Mouse (Mus musculus): Measurements from ENCODE around the gene Abhd8.
"Not testable (repeated sequence)": the region's sequence is repeated elsewhere in the genome, so short reads cannot be mapped to it uniquely, and the experiment has no call there.

Gene Abhd8

DNA sequence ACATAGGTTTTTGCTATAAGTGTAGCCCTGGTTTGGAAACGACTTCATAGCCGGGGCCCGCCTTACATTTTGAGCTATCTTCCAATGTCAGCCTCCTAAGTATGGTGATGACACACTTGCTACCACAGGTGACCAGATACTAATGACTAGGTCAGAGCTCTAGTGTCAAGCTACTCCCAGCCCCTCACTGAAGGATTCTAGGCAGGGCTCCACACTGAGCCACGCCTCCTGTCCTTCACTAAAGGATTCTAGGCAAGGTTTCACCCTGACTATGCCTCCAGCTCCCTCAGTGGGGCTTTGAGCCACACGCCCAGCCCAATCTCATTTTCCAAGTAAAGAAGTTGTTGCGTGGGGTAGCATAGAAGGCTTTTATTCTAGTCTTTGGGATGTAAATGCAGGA lies 2.7 kb downstream of the Abhd8 start:
- no peak for DNase-seq (ENCODE audit: low read depth, low spot score)

DNA sequence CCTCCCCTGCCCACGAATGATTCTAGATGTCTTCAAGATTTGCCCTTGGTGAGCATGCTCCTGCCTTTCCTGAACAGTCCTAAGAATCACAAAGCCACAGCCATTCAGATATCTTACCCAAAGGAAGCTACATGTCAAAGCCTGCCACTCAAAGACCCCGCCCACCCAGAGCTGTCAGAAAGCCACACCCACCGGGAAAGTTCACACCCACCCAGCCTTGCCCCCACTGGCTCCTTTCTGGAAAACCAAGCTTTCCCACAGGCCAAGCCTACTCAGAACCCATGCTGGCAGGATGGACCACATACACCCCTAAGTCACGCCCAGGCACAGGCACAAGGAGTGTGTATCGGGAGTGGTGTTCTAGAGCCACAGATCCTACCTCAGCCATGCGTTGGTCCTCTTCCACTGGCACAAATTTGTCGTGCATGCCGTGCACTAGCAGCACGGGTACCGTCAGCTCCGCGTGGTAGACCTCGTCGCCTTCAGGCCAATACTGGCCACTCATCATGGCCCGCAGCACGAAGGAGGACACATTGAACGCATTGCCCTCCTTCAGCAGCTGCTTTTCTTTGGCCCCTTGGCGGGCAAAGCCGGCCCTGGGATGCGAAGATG lies 5.7 kb downstream of the Abhd8 start:
- no peak for DNase-seq (ENCODE audit: low read depth, low spot score)

DNA sequence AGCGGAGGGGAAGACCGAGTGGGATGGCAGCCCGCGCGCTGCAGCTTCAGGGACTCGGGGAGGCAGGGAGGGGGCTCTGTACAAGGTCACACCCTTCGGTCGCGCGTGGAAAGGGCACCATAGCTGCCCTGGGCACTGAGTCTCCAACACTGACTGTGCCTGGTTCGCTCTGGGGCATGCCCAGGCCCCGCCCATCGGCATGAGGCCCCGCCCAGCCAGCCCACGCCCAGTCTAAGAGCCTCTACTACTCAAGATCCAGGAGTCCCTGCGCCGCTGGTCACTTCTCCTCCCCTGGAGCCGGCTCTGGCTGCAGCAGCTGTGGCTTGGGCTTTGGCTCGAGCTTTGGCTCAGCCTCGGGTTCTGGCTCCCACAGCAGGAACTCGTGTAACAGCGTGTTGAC lies 6.5 kb downstream of the Abhd8 start:
- DNase-seq (ENCODE audit: low read depth, low spot score): no peak

DNA sequence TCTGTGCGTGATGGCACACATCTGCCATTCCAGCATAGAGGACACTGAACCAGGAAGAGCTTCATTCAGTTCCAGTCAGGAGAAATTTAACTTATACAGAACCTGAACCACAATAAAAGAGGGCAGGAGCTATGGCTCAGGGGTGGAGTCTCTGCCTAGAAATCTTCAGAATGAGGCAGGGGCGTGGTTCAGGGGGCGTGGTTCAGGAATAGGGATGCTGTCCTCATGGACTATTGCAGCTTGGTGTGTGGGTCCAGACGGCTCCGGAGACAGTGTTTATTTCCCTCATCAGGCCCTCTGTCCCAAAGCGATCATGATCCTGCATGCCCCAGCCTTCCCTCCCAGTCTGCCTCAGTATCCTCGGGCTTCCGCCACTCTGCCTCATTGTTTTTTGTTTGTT lies 8.8 kb downstream of the Abhd8 start:
- no peak for DNase-seq (ENCODE audit: low read depth, low spot score)

DNA sequence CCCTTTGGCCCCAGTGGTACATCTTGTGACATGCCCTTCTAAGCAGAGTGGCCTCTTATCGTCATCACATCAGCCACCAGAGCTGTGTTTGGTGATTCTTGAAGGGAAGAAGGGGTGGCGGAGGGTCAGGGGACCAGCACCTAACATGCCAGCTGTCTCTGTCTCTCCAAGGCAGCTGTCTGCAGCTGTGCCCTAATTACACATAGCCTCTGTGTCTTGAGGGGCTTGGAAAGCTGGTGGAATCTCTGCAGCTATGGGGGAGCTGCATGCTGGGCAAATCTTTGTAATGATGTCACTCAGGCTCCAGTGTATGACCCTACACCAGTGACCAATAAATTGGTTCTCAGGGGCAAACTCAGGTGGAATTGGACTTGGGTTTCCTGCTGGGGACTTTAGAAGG lies 10.8 kb downstream of the Abhd8 start:
- DNase-seq (ENCODE audit: low read depth, low spot score): no peak

DNA sequence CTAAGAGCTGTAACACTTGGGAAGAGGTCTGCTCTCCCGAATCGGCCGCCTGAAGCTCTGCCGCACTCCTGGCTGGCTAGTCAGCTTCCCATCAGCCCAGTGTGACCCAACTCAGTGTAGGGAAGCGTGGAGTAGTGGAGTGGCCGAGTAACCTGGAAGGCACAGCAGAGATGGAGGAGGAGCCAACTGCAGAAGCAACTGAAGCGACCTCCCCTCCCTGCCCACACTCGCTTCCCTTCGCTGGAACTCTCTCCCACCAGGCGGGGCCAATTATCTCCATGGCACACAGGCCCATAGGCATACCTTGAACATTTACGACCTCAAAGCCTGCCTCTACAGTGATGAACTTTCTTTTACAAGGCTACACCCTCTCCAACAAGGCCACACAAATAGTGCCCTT lies 11.7 kb downstream of the Abhd8 start:
- DNase-seq (ENCODE audit: low read depth, low spot score): no peak

DNA sequence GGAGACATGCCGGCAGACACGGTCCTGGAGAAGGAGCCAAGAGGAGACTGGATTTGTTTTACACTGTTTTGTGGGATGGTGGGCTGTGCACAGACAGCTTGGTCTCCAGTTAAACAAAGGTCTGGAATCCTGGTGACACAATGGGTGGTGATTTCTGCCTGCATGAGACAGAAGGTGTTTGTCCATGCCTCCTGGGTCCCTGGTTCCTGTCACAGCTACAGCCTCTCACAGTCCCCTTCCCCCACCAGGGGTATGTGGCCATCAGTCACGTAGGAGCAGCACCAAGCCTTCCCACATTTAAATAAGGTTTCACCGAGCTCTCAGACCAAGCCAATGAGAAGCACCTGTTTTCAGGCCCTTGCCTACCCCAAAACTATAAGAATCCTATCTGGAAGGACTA lies 12.1 kb downstream of the Abhd8 start:
- no peak for DNase-seq (ENCODE audit: low read depth, low spot score)

DNA sequence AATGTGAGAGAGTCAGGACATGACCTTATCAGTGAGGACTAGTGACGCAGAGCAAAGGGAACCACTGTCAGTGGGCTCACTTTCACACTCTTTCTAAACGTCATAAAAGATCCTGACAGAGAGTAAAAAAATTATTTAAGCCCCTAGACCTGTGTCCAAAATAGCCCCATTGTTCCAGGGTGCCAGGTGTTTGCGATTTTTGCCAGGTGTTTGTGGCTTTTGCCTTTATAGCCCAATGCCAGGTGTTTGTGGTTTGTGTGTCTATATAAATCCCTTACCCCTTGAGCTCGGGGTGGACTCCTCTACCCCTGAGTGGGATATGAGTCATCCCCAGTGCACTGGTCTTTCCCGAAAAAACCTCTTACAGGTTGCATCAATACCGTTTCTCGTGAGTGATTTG lies 18.4 kb downstream of the Abhd8 start:
- DNase-seq (ENCODE audit: low read depth, low spot score): no peak

DNA sequence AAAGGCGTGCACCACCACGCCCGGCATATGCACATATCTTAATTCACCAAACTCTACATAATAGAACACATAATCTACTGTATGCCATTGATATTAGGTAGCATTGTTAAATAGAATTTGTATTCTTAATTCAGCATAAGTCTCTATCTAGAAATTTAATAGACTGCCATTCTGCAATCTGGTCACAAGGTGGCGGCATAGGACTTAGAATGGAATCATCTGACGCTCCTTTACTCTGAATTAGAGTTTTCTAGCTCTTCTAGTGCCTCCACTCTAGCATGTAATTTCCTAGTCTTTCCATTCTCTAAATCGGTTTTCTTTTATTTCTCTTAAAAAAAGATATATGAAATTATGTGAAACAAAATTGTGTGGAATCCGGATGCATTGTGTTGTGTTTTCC lies 22.1 kb downstream of the Abhd8 start:
- no peak for DNase-seq (ENCODE audit: low read depth, low spot score)

DNA sequence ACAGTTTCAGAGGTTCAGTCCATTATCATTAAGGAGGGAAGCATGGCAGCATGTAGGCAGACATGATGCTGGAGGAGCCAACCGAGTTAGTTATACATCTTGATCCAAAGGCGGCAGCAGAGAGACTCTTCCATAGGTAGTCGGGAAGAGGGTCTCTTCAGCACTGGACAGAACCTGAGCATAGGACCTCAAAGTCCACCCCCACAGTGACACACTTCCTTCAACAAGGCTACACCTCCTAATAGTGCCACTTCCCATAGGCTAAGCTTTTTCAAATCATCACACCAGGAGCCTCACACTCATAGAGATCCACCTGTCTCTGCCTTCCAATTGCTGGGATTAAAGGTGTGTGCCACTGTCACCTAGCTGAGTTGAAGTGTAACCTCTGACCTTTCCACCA lies 26.4 kb downstream of the Abhd8 start:
- DNase-seq (ENCODE audit: low read depth, low spot score): no peak

DNA sequence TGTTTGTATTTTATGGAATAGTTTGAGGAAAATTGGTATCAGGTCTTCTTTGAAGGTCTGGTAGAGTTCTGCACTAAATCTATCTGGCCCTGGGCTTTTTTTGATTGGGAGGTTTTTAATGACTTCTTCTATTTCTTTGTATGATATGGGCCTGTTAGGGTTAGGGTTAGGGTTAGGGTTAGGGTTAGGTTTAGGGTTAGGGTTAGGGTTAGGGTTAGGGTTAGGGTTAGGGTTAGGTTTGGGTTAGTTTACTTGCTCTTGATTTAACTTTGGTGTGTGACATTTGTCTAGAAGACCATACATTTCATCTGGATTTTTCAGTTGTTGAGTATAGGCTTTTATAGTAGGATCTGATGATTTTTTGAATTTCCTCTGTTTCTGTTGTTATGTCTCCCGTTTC lies 30.5 kb downstream of the Abhd8 start:
- DNase-seq (ENCODE audit: low read depth, low spot score): not testable (repeated sequence)

DNA sequence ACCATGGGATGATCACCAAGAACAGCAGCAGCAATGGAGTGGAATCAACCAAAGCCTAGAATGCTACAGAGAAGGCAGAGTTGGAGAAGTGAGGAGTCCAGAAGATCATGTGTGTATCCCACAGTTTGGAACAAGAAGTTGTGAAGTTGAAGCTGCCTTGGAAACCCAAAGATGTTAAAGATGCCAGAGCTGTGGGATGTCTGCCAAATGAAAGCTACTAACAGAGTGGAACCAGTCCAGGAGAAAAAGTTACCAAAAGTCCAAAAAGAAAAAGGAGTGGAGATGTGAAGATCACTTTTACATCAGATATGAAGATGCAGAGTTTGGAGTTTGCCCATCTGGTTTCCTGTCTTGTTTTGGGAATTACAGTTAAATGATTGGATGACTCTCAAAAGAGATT lies 41.3 kb downstream of the Abhd8 start:
- no peak for DNase-seq (ENCODE audit: low read depth, low spot score)

DNA sequence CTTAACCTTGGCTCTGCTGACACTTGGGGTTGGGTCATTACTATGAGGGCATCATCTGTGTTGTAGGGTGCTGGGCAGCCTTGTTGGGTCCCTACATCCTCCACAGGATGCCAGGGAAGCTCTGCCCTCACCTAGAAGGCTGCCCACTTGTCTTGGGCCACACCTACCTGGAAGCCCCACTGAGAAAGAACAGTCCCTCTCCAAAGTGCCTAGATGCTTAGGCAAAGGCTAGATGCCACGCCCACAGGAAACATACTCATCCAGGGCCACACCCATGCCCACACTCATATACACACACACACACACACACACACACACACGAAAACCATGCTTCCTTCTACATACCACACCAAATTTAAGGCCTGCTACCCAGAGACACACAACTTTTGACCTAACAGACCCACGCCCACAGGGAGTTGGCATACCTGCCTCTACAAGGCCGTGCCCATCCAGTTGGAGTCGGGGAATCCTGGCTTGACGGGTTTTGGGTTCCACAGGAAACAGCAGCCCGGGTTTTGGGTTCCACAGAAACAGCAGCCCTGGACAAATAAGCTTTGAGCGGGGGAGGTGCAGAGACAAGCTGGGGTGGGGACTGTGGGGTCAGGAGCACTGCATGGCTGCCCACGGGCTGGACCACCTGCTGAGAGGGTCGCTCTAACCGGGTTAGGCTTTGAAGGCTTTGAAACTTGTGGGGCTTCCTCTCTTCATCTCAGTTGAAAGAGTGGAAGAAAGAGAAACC lies 51.8 kb downstream of the Abhd8 start:
- no peak for DNase-seq (ENCODE audit: low read depth, low spot score)

DNA sequence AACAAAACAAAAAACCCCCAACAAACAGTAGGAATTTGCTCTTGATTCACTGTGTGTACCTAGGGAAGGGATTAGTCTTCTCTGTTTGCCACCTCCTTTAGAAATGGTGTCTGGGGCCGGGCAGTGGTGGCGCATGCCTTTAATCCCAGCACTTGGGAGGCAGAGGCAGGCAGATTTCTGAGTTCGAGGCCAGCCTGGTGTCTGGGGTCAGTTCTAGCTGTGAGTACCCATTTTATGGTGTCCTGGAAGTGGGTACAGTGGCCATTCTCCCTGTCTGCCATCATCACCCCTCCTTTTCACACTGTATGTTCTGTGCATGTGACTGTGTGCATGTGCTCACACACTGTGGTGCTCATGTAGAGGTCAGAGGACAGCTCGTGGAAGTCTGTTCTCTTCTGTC lies 55.2 kb downstream of the Abhd8 start:
- no peak for DNase-seq (ENCODE audit: low read depth, low spot score)

DNA sequence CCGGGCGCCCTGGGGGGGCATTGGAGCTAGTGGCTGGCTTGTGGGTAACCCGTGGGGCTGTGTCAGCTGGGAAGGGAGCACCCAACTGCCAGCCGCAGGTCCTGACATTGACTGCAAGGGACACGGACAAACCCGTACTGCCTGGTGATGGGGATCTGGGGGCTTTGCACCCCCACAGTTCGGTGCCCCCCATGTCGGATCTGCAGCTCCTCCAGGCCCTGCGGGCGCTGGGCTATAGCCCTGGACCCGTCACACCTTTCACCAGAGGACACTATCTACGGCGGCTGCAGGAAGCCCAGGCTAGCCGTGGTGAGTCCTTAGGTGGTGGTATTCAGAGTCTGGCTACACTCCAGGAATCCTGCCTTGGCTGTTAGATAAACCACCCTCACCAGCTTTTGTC lies 56.0 kb downstream of the Abhd8 start:
- DNase-seq (ENCODE audit: low read depth, low spot score): no peak

All from WW6 (cell line).